Mouse (Mus musculus) brown adipose tissue, adult 24 weeks (tissue): ENCODE results near the gene Nck2. TPM values are rescaled to one million over a fixed set of nuclear protein-coding genes. Genes with fewer than 3 reads are reported as not detected.
A peak's percentile ranks its signal among the peaks of the same experiment; 100 is the strongest.

Experiments
- H3K27ac ChIP-seq: fragments of 200-500 bp; replicated peaks from 2 replicates; pipeline ENCODE4 v1.5.1; 2012; ENCODE audit warnings: low read depth, mild to moderate bottlenecking, low read length
- H3K4me1 ChIP-seq: fragments of 200-500 bp; 2 replicates; pipeline ENCODE4 v1.6.1; 2012; ENCODE audit warnings: low read length, mixed read lengths; ENCODE audit not compliant: control insufficient read depth, insufficient read depth, insufficient read length
- H3K4me3 ChIP-seq: fragments of 200-500 bp; 2 replicates; pipeline ENCODE4 v1.5.1; 2012; ENCODE audit warnings: low read depth, mild to moderate bottlenecking, low read length, moderate library complexity; ENCODE audit not compliant: insufficient read depth
- polyA plus RNA-seq: library from polyadenylated mRNA; stranded (reverse); fragments of >200 nt; gene quantifications from 2 replicates; pipeline ENCODE4 v1.2.4, GENCODE M21; 2012; ENCODE audit not compliant: missing spikeins, insufficient read depth, insufficient read length

Nck2 gene
- polyA plus RNA-seq, 1 experiment, result 4.7 TPM

- Histone ChIP-seq H3K4me1 (peaks cover 16% of the 10 kb centered on the region; the same call in 1 of the 2 replicates), H3K27ac (no peak overlapping the region), H3K4me3 (no peak overlapping the region)
These were observed 29.4 kb upstream of the Nck2 start for GRCm38 (mm10) chr1:43414971-43415370.

- no peak overlapping the region for H3K27ac ChIP-seq
- no peak overlapping the region for H3K4me3 ChIP-seq
- H3K4me1 ChIP-seq, result no peaks in the 10 kb centered on the region; the same call in 1 of the 2 replicates
These were observed 21.2 kb upstream of the Nck2 start for GRCm38 (mm10) chr1:43422969-43423748.

GRCm38 (mm10) chr1:43426526-43426925 lies 17.9 kb upstream of the Nck2 start:
- H3K4me1 ChIP-seq, result no peaks in the 10 kb centered on the region; the same call in 1 of the 2 replicates
- no peak overlapping the region for H3K4me3 ChIP-seq
- no peak overlapping the region for H3K27ac ChIP-seq

- H3K4me1 ChIP-seq, result no peaks in the 10 kb centered on the region; the same call in 1 of the 2 replicates
- H3K4me3 ChIP-seq, result no peak overlapping the region
- H3K27ac ChIP-seq, result no peak overlapping the region
These were observed 17.3 kb upstream of the Nck2 start for GRCm38 (mm10) chr1:43426993-43427535.

GRCm38 (mm10) chr1:43429924-43430876 lies 14.2 kb upstream of the Nck2 start:
- Histone ChIP-seq H3K4me1 (peaks cover 4% of the 10 kb centered on the region; the same call in 1 of the 2 replicates), H3K4me3 (no peak overlapping the region), H3K27ac (no peak overlapping the region)

- Histone ChIP-seq H3K4me3 (no peak overlapping the region), H3K4me1 (peaks cover 4% of the 10 kb centered on the region; the same call in 1 of the 2 replicates), H3K27ac (no peak overlapping the region)
These were observed 10.5 kb upstream of the Nck2 start for GRCm38 (mm10) chr1:43433853-43434252.

GRCm38 (mm10) chr1:43436554-43436953 lies 7.8 kb upstream of the Nck2 start:
- no peak overlapping the region for H3K27ac ChIP-seq
- H3K4me1 ChIP-seq, result peaks cover 4% of the 10 kb centered on the region; the same call in 1 of the 2 replicates
- H3K4me3 ChIP-seq, result no peak overlapping the region

- no peak overlapping the region for H3K27ac ChIP-seq
- no peaks in the 10 kb centered on the region for H3K4me1 ChIP-seq
- H3K4me3 ChIP-seq, result no peak overlapping the region
These were observed 5.1 kb upstream of the Nck2 start for GRCm38 (mm10) chr1:43439261-43439660.

- no peak overlapping the region for H3K4me3 ChIP-seq
- H3K4me1 ChIP-seq, result peaks cover 4% of the 10 kb centered on the region
- H3K27ac ChIP-seq, result no peak overlapping the region
These were observed 1.8 kb upstream of the Nck2 start for GRCm38 (mm10) chr1:43442568-43442967.

GRCm38 (mm10) chr1:43445170-43446088 lies 1.1 kb downstream of the Nck2 start:
- peaks cover 10% of the 10 kb centered on the region for H3K4me1 ChIP-seq
- peak overlapping the region; percentile 77 for H3K27ac ChIP-seq
- peak overlapping the region; percentile 94 for H3K4me3 ChIP-seq

GRCm38 (mm10) chr1:43446089-43446533 lies 1.7 kb downstream of the Nck2 start:
- Histone ChIP-seq H3K27ac (peak overlapping the region; percentile 45), H3K4me1 (peaks cover 10% of the 10 kb centered on the region), H3K4me3 (peak overlapping the region; percentile 94)

- Histone ChIP-seq H3K4me1 (peaks cover 10% of the 10 kb centered on the region), H3K4me3 (peak overlapping the region; percentile 94), H3K27ac (peak overlapping the region; percentile 45; the same call in 1 of the 2 replicates)
These were observed 2.6 kb downstream of the Nck2 start for GRCm38 (mm10) chr1:43446731-43447601.

GRCm38 (mm10) chr1:43447602-43448287 lies 3.4 kb downstream of the Nck2 start:
- Histone ChIP-seq H3K27ac (no peak overlapping the region), H3K4me3 (peak overlapping the region; percentile 94), H3K4me1 (peaks cover 10% of the 10 kb centered on the region)
